Mouse (Mus musculus) embryonic facial prominence, embryonic 10.5 days (tissue): ENCODE data around the gene Gng5. TPM values are rescaled to one million over a fixed set of nuclear protein-coding genes. Genes with fewer than 3 reads are reported as not detected.

Experiments used
- DNase-seq: peaks from one replicate; pipeline ENCODE4 v3.0.0-alpha.2; 2017; ENCODE audit warnings: low spot score
- H3K27ac ChIP-seq: fragments of 300-500 bp; sonication (generic); replicated peaks from 2 replicates; pipeline ENCODE4 v1.5.1; 2016; ENCODE audit warnings: mild to moderate bottlenecking
- H3K27me3 ChIP-seq: fragments of 300-500 bp; sonication (generic); replicated peaks from 2 replicates; pipeline ENCODE4 v1.6.1; 2016; ENCODE audit warnings: low read depth, mild to moderate bottlenecking; ENCODE audit not compliant: poor library complexity, severe bottlenecking
- H3K36me3 ChIP-seq: fragments of 300-500 bp; sonication (generic); replicated peaks from 2 replicates; pipeline ENCODE4 v1.6.1; 2016; ENCODE audit warnings: mild to moderate bottlenecking, moderate library complexity
- H3K4me1 ChIP-seq: fragments of 300-500 bp; sonication (generic); 2 replicates; pipeline ENCODE4 v1.6.1; 2016
- H3K4me3 ChIP-seq: fragments of 300-500 bp; sonication (generic); 2 replicates; pipeline ENCODE4 v1.5.1; 2016; ENCODE audit warnings: mild to moderate bottlenecking, moderate library complexity
- H3K9me3 ChIP-seq: fragments of 300-500 bp; sonication (generic); 2 replicates; pipeline ENCODE4 v1.6.1; 2016; ENCODE audit warnings: mild to moderate bottlenecking
- WGBS: fragments of 180-500 bp; shearing (Covaris S2); methylation state at CpG from one replicate; pipeline ENCODE4 v1.1.7; 2016; 5-methylcytosine and 5-hydroxymethylcytosine counted together
- polyA plus RNA-seq: library from polyadenylated mRNA; unstranded; fragments of >200 nt; fragmentation: Nextera tagmentation; extraction: Ambion mirVana; gene quantifications from 2 replicates; pipeline ENCODE4 v1.2.1, GENCODE M21; 2016

The Gng5 gene
- polyA plus RNA-seq, 1 experiment from 2014 or later, result 1,248 TPM

GRCm38 (mm10) chr3:146500810-146501201 lies 1.2 kb downstream of the Gng5 start:
- Histone ChIP-seq H3K4me1 (peaks cover 20% of the 10 kb centered on the region), H3K9me3 (no peaks in the 10 kb centered on the region), H3K27me3 (no peaks in the 10 kb centered on the region), H3K27ac (peak overlapping the region; percentile 98), H3K36me3 (peaks cover 36% of the 10 kb centered on the region), H3K4me3 (peak overlapping the region; percentile 90)
- no peak for DNase-seq
- WGBS, result 14% methylated on average over 5 of the region's 5 CpGs

DNA sequence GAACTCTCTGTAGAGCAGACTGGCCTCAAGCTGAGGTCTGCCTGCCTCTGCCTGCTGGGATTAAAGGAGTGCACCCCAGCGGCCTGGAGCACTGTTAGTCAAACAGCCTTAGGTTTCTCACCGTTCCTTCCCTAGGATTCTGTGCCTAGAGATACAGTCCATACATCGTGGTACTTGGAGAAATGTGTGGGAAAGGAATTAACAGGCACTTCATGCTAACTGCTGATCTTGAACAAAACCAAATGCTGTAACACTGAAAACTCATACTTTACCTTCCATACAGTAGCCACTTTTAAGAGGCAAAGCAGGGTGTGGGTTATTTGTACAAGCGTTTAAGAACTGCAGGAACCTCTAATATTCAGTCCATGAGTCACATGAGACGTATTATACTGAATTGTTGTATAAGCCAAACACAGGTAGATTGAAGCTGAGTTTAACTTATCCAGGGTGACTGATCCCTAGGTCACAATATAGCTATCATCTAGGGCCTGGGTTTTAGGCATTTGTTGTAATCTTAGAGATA lies 2.1 kb downstream of the Gng5 start:
- no peak for DNase-seq
- H3K36me3 ChIP-seq, result peaks cover 44% of the 10 kb centered on the region
- no peak overlapping the region for H3K27ac ChIP-seq
- WGBS, result 69% methylated on average over 5 of the region's 5 CpGs
- no peaks in the 10 kb centered on the region for H3K9me3 ChIP-seq
- peak overlapping the region; percentile 90 for H3K4me3 ChIP-seq
- peaks cover 20% of the 10 kb centered on the region for H3K4me1 ChIP-seq
- H3K27me3 ChIP-seq, result no peaks in the 10 kb centered on the region

DNA sequence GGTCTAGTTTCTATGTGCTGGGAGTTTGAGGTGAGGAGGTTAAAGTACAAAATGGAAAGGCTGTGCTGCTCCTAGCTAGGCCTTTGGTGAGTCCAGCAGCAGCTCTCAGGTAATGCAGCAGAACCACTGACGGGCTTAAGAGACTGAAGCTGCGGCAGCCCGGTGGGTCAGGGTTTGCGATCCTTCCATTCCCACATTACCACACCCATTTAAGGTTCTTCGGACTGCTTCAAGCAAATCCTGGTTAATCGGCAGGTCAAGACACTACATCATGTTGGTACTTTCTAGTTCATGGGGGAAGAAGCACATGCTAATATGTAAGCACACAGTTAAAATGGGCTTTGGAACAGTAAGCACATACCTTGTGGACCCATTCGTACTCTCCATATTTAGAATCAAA lies 7.1 kb downstream of the Gng5 start:
- Histone ChIP-seq H3K4me3 (no peak overlapping the region), H3K27ac (no peak overlapping the region), H3K9me3 (no peaks in the 10 kb centered on the region), H3K27me3 (no peaks in the 10 kb centered on the region), H3K4me1 (peaks cover 7% of the 10 kb centered on the region), H3K36me3 (peaks cover 94% of the 10 kb centered on the region)
- no peak for DNase-seq
- WGBS, result 95% methylated on average over 7 of the region's 7 CpGs

DNA sequence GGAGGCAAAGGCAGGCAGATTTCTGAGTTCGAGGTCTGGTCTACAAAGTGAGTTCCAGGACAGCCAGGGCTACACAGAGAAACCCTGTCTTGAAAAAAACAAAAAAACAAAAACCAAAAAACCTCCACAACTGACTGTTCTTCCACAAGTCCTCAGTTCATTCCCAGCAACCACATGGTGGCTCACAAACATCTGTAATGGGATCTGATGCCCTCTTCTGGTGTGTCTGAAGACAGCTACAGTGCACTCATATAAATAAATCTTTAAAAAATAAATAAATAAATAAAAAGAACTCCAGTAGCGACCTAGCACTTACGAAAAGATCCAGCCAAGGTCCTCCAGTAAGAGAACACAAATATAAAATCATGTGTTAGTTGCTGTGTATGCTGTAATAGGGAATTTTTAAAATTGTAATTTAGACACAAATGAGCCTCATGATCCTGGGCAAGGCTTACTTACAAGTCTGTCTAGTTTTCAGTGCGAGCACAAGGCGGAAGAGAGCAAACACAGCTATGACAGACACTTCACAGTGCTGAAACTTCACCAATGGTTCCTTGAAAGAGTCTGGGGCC lies 20.7 kb downstream of the Gng5 start:
- H3K27ac ChIP-seq, result peak overlapping the region; percentile 98
- DNase-seq, result no peak
- no peaks in the 10 kb centered on the region for H3K9me3 ChIP-seq
- H3K36me3 ChIP-seq, result peaks cover 39% of the 10 kb centered on the region
- 44% methylated on average over 5 of the region's 5 CpGs for WGBS
- peak overlapping the region; percentile 90 for H3K4me3 ChIP-seq
- no peaks in the 10 kb centered on the region for H3K27me3 ChIP-seq
- peaks cover 8% of the 10 kb centered on the region for H3K4me1 ChIP-seq

GRCm38 (mm10) chr3:146520798-146521651 lies 21.4 kb downstream of the Gng5 start, which contains the start of gene Rpf1:
Rpf1 (minus strand) TSS chr3:146521429.
- Histone ChIP-seq H3K27ac (peak within 1 kb of the TSS; percentile 98), H3K36me3 (peaks cover 32% of the 10 kb centered on the region), H3K4me3 (peak within 1 kb of the TSS; percentile 90), H3K27me3 (no peaks in the 10 kb centered on the region), H3K4me1 (peaks cover 8% of the 10 kb centered on the region), H3K9me3 (no peaks in the 10 kb centered on the region)
- under 1% methylated on average over 71 of the region's 82 CpGs for WGBS
- DNase-seq, result peak; percentile 88

DNA sequence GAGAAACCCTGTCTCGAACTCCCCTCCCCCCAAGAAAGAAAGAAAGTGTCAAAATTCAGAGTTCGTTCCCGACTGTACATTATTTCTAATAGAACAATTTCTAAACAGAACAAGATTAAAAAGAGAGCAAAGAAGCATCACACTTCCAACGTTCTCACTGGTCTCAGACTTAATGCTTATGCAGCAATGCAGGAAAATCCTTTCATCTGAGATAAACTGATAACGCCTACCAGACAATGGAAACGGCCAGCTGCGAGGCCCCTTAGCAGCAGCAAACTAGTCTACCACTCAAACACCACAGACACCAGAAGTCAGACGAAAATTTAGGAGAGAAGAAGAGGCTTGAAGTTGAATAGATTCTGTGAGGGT lies 22.0 kb downstream of the Gng5 start:
- peaks cover 26% of the 10 kb centered on the region for H3K36me3 ChIP-seq
- H3K4me3 ChIP-seq, result peak overlapping the region; percentile 90
- peaks cover 8% of the 10 kb centered on the region for H3K4me1 ChIP-seq
- no peak for DNase-seq
- no peaks in the 10 kb centered on the region for H3K27me3 ChIP-seq
- peak overlapping the region; percentile 98 for H3K27ac ChIP-seq
- no peaks in the 10 kb centered on the region for H3K9me3 ChIP-seq
- WGBS, result 18% methylated on average over 8 of the region's 8 CpGs

GRCm38 (mm10) chr3:146528335-146528734 lies 28.7 kb downstream of the Gng5 start:
- Histone ChIP-seq H3K4me1 (no peaks in the 10 kb centered on the region), H3K27ac (no peak overlapping the region), H3K4me3 (no peak overlapping the region), H3K36me3 (no peaks in the 10 kb centered on the region), H3K27me3 (no peaks in the 10 kb centered on the region), H3K9me3 (no peaks in the 10 kb centered on the region)
- WGBS, result 45% methylated on average over 2 of the region's 2 CpGs
- DNase-seq, result no peak

DNA sequence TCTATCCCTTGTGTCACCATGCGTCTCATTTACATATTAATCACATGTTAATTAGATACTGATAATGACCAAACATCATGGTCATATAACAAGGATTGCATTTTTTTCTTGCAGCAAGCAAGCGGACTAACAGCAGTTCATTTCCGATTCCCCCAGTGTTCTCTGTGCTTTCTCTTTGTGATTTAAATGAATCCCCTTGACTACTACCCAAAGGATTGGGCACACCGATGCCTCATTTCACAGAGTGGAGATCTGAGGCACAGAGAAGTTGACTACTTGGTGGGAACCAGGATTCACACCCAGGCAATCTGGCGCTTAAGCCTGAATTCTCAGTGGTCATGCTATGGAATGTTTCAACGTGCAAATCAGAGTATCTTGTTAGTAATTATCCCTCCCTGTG lies 35.4 kb downstream of the Gng5 start:
- Histone ChIP-seq H3K9me3 (no peaks in the 10 kb centered on the region), H3K36me3 (no peaks in the 10 kb centered on the region), H3K4me1 (no peaks in the 10 kb centered on the region), H3K27me3 (no peaks in the 10 kb centered on the region), H3K27ac (no peak overlapping the region), H3K4me3 (no peak overlapping the region)
- DNase-seq, result no peak
- WGBS, result 68% methylated on average over 6 of the region's 6 CpGs

DNA sequence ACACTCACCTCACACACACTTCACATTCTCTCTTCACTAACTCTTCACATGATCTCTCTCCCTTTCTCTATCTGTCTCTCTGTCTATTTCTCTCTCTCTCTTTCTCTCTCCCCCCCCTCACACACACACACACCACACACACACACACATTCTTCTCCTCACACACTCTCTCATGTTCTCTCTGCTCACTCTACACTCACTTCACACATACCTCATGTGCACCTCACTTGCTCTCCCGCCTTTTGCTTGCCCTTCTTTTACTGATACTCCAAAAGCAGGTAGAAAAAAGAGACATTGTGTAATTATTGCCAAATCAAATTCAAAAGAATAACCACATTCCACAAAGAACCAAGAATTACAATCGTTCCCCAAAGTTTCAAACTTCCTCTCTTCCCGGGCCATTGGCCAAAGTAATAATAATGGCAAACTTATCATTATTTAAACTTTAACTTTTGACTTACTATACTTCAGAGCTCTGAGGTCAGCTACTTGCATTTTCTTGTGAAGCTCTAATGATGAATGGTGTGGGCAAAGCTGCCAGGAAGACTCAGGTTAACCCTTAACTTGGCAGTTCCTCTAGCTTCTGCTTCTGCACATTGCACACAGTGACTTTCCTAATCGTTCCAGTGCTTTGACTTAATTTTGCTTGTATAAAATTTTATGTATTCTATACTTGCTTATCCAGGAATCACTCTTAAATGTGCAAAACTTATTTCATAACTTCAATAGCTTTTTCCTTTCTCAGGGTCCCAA lies 41.1 kb downstream of the Gng5 start:
- DNase-seq, result no peak
- 86% methylated on average over 4 of the region's 4 CpGs for WGBS
- Histone ChIP-seq H3K36me3 (no peaks in the 10 kb centered on the region), H3K4me3 (no peak overlapping the region), H3K27me3 (no peaks in the 10 kb centered on the region), H3K4me1 (no peaks in the 10 kb centered on the region), H3K27ac (no peak overlapping the region), H3K9me3 (no peaks in the 10 kb centered on the region)

DNA sequence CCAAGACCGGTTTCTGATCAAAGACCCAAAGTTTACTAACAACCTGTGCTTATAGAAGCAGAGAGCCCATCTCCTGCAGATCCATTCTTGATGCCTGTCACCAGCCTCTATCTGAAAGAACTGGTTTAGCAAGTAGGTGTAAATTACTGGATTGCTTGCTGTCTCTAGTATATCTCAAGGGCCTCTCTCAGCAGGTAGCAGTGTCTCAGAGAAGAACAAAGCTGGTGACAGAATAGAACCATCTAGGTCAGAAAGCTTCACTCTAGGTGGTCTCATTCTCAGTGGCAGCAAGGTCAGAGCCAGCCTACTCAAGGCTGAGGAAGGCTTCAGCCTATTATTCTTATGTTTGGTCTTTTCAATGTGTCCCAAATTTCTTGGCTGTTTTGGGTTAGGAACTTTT lies 44.0 kb downstream of the Gng5 start:
- Histone ChIP-seq H3K36me3 (no peaks in the 10 kb centered on the region), H3K4me3 (no peak overlapping the region), H3K9me3 (no peaks in the 10 kb centered on the region), H3K4me1 (no peaks in the 10 kb centered on the region), H3K27ac (no peak overlapping the region), H3K27me3 (no peaks in the 10 kb centered on the region)
- no peak for DNase-seq
- WGBS, result 41% methylated on average over 1 of the region's 1 CpGs

- Histone ChIP-seq H3K27ac (no peak overlapping the region), H3K9me3 (no peaks in the 10 kb centered on the region), H3K36me3 (no peaks in the 10 kb centered on the region), H3K4me3 (no peak overlapping the region), H3K4me1 (no peaks in the 10 kb centered on the region), H3K27me3 (no peaks in the 10 kb centered on the region)
- 85% methylated on average over 7 of the region's 7 CpGs for WGBS
- DNase-seq, result no peak
These were observed 55.2 kb downstream of the Gng5 start for GRCm38 (mm10) chr3:146554816-146555215.
